Mouse (Mus musculus) MEL (cell line): ENCODE data around the gene Ncbp1. TPM values are rescaled to one million over a fixed set of nuclear protein-coding genes. Genes with fewer than 3 reads are reported as not detected.
A peak's percentile ranks its signal among the peaks of the same experiment; 100 is the strongest.

Source experiments
- DNase-seq: peaks from one replicate; pipeline ENCODE4 v3.0.0; 2011; ENCODE audit warnings: low read depth, low spot score
- H3K27ac ChIP-seq: 2 replicates; pipeline ENCODE4 v1.5.1; 2012; ENCODE audit warnings: low read depth, mild to moderate bottlenecking, control low read depth, low read length, moderate library complexity; ENCODE audit not compliant: control insufficient read depth
- H3K27me3 ChIP-seq, 2 experiments: fragments of 150-350 bp in 1 of 2; sonication (generic) in 1 of 2; 2 replicates each; pipeline ENCODE4 v1.6.1; 2012; ENCODE audit warnings: low read length in 2 of 2, mild to moderate bottlenecking in 2 of 2, improper control_type of control experiment in 1 of 2, moderate library complexity in 1 of 2; ENCODE audit not compliant: insufficient read depth in 2 of 2, control insufficient read depth in 1 of 2
- H3K36me3 ChIP-seq, 2 experiments: 2 replicates each; pipeline ENCODE4 v1.6.1; 2012 to 2014; ENCODE audit warnings: low read length in 2 of 2, improper control_type of control experiment in 1 of 2, inconsistent platforms in 1 of 2, mild to moderate bottlenecking in 1 of 2; ENCODE audit not compliant: insufficient read depth in 2 of 2, control insufficient read depth in 1 of 2
- H3K4me1 ChIP-seq, 2 experiments: fragments of 150-350 bp in 1 of 2; sonication (generic) in 1 of 2; 2 replicates each; pipeline ENCODE4 v1.6.1; 2012; ENCODE audit warnings: low read length in 2 of 2, improper control_type of control experiment in 1 of 2, mild to moderate bottlenecking in 1 of 2; ENCODE audit not compliant: insufficient read depth in 2 of 2, control insufficient read depth in 1 of 2
- H3K4me3 ChIP-seq, 2 experiments: fragments of 150-350 bp in 1 of 2; sonication (generic) in 1 of 2; 2 replicates each; pipeline ENCODE4 v1.5.1; 2012; ENCODE audit warnings: low read depth in 2 of 2, low read length in 2 of 2, mild to moderate bottlenecking in 2 of 2, moderate library complexity in 2 of 2, control low read depth in 1 of 2, improper control_type of control experiment in 1 of 2; ENCODE audit not compliant: control insufficient read depth in 1 of 2, insufficient read depth in 1 of 2
- H3K79me2 ChIP-seq: 2 replicates; pipeline ENCODE4 v1.6.1; 2012; ENCODE audit warnings: mild to moderate bottlenecking, low read length, moderate library complexity; ENCODE audit not compliant: control insufficient read depth, poor library complexity, insufficient read depth
- H3K9ac ChIP-seq: 2 replicates; pipeline ENCODE4 v1.6.1; 2012; ENCODE audit warnings: low read depth, mild to moderate bottlenecking, control low read depth, low read length, moderate library complexity; ENCODE audit not compliant: control insufficient read depth, poor library complexity, severe bottlenecking
- H3K9me3 ChIP-seq: fragments of 150-350 bp; sonication (generic); replicated peaks from 2 replicates; pipeline ENCODE4 v1.6.1; 2012; ENCODE audit warnings: mild to moderate bottlenecking, low read length, improper control_type of control experiment, moderate library complexity; ENCODE audit not compliant: insufficient read depth
- CHD2 ChIP-seq: IDR thresholded peaks from 2 replicates; pipeline ENCODE4 v1.6.1; 2011; ENCODE audit warnings: low read length, improper control_type of control experiment
- E2F4 ChIP-seq: IDR thresholded peaks from 2 replicates; pipeline ENCODE4 v1.6.1; 2011; ENCODE audit warnings: low read depth, low read length, improper control_type of control experiment, borderline replicate concordance
- ELF1 ChIP-seq: IDR thresholded peaks from 2 replicates; pipeline ENCODE4 v1.6.1; 2014; ENCODE audit warnings: low read depth, mild to moderate bottlenecking, inconsistent platforms, low read length, improper control_type of control experiment, moderate library complexity
- GABPA ChIP-seq: IDR thresholded peaks from 2 replicates; pipeline ENCODE4 v1.6.1; 2012; ENCODE audit warnings: low read depth, mild to moderate bottlenecking, inconsistent platforms, low read length, improper control_type of control experiment, moderate library complexity
- JUND ChIP-seq: IDR thresholded peaks from 2 replicates; pipeline ENCODE4 v1.6.1; 2011; ENCODE audit warnings: low read depth, mild to moderate bottlenecking, improper control_type of control experiment, low read length
- KAT2A ChIP-seq: conservative IDR thresholded peaks from 2 replicates; pipeline ENCODE4 v1.6.1; 2012; ENCODE audit warnings: low read depth, low read length, improper control_type of control experiment, inconsistent platforms
- MAFK ChIP-seq: IDR thresholded peaks from 2 replicates; pipeline ENCODE4 v1.6.1; 2011; ENCODE audit warnings: low read depth, mild to moderate bottlenecking, low read length, improper control_type of control experiment, borderline replicate concordance
- MAX ChIP-seq: IDR thresholded peaks from 2 replicates; pipeline ENCODE4 v1.6.1; 2011; ENCODE audit warnings: low read length, improper control_type of control experiment
- MXI1 ChIP-seq: IDR thresholded peaks from 2 replicates; pipeline ENCODE4 v1.6.1; 2011; ENCODE audit warnings: mild to moderate bottlenecking, low read depth, low read length, improper control_type of control experiment
- MYB ChIP-seq: IDR thresholded peaks from 2 replicates; pipeline ENCODE4 v1.6.1; 2011; ENCODE audit warnings: mild to moderate bottlenecking, low read depth, low read length, improper control_type of control experiment
- MYC ChIP-seq: IDR thresholded peaks from 2 replicates; pipeline ENCODE4 v1.6.1; 2011; ENCODE audit warnings: low read depth, mild to moderate bottlenecking, low read length, improper control_type of control experiment, moderate library complexity
- POLR2AphosphoS5 ChIP-seq: IDR thresholded peaks from 2 replicates; pipeline ENCODE4 v1.6.1; 2012; ENCODE audit warnings: low read depth, borderline replicate concordance, mild to moderate bottlenecking, inconsistent platforms, low read length, moderate library complexity, mixed read lengths
- SIN3A ChIP-seq: IDR thresholded peaks from 2 replicates; pipeline ENCODE4 v1.6.1; 2012; ENCODE audit warnings: low read length, improper control_type of control experiment, inconsistent platforms
- USF1 ChIP-seq: IDR thresholded peaks from 2 replicates; pipeline ENCODE4 v1.6.1; 2014; ENCODE audit warnings: low read depth, mild to moderate bottlenecking, inconsistent platforms, low read length, improper control_type of control experiment, moderate library complexity
- USF2 ChIP-seq, 2 experiments: IDR thresholded peaks; 2 replicates each; pipeline ENCODE4 v1.6.1; 2011 to 2012; ENCODE audit warnings: improper control_type of control experiment in 2 of 2, low read length in 2 of 2, borderline replicate concordance in 1 of 2, inconsistent platforms in 1 of 2, low read depth in 1 of 2, mild to moderate bottlenecking in 1 of 2; ENCODE audit not compliant: insufficient read depth in 1 of 2
- ZMIZ1 ChIP-seq: IDR thresholded peaks from 2 replicates; pipeline ENCODE4 v1.6.1; 2012; ENCODE audit warnings: low read depth, mild to moderate bottlenecking, inconsistent platforms, low read length, improper control_type of control experiment, moderate library complexity
- polyA plus RNA-seq, 2 experiments: library from polyadenylated mRNA; stranded (reverse) in 1 of 2; unstranded in 1 of 2; fragments of >175 nt in 1 of 2; fragments of >200 nt in 1 of 2; gene quantifications; 2 replicates each; pipeline versions ENCODE4 v1.2.1 to v1.2.4; 2012; ENCODE audit warnings: low replicate concordance in 2 of 2, low read depth in 1 of 2; ENCODE audit not compliant: insufficient read length in 2 of 2, insufficient read depth in 1 of 2, missing spikeins in 1 of 2
- total RNA-seq: library from RNA; depleted of rRNA; stranded (reverse); fragments of 300-350 nt; gene quantifications from 2 replicates; pipeline ENCODE4 v1.2.3, GENCODE M21; 2012

Ncbp1 gene
- total and polyA plus RNA-seq, 3 experiments: 86.6 to 106 TPM; not detected in 1

DNA sequence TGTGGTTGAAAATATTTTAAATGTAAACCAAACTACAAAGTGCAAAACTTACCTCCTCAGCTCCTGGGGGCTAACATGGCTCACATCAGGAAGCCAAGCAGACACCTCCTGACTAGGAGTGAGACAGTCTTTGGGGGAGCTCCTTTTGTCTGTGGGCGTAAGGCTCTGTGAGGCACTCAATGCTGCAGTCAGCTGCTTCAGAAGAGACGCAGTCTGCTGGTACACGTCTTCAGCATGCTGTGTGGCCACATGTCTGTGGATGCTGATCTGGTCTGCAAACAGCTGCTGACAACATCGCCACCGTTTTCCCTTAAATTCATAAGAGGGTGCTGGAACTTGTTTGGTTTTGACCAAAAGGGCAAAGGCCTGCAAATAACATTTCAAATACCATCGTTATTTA, 6.6 kb upstream of the Ncbp1 start:
- Histone ChIP-seq H3K27ac (no peak overlapping the region), H3K79me2 (peaks cover 4% of the 10 kb centered on the region), H3K27me3 (no peaks in the 10 kb centered on the region), H3K9ac (no peak overlapping the region), H3K4me1 (no peaks in the 10 kb centered on the region), H3K4me3 (no peak overlapping the region), H3K9me3 (no peaks in the 10 kb centered on the region), H3K36me3 (peaks cover 0 to 1% of the 10 kb centered on the region in 2 experiments; a peak in 2 of 4 replicates)
- no peak for DNase-seq
- TF ChIP-seq USF1 (no peak), ZMIZ1 (no peak), USF2 (IDR thresholded peaks at IDR 0.05; ENCODE audit: borderline replicate concordance in 1 of 2, insufficient read depth in 1 of 2, low read depth in 1 of 2, low read length in 2 of 2) (no peak), E2F4 (no peak), POLR2AphosphoS5 (no peak), JUND (no peak), MAFK (no peak), MYB (no peak), SIN3A (no peak), GABPA (no peak)

DNA sequence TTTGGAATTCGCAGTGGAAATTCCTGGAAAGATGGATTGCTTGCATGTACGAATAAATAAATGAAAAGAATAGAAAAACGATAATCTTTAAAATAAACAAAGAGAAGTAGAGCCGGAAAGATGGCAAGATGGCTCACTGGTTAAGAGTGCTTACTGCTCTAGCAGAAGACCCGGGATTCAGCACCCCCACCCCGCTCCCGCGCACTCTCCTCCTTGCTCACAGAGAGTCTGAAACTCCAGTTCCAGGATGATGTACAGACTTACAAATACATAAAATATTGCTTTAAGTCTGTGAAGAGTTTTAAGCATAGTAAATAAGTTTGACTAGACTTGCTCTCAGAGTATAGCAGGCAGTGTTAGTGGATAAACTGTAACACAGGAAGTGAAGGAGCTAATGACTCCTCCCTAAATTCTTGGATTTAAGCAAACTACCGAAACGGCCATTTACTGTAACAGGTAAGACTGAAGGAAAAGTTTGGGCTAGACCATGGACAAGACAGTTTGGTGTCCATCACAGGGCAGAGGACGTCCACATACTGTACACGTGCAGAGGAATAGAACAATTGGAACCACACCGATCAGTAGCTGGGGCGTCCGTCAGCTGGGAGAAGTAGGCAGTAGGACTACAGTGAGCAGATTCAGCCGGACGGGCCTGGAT, 655 bp upstream of the Ncbp1 start:
- peaks cover 0 to 25% of the 10 kb centered on the region in 2 experiments; a peak in 3 of 4 replicates for H3K36me3 ChIP-seq
- H3K4me1 ChIP-seq: peaks cover 5 to 16% of the 10 kb centered on the region in 2 experiments; a peak in 3 of 4 replicates
- H3K9ac ChIP-seq: peak overlapping the region; percentile 95
- H3K79me2 ChIP-seq: peaks cover 54% of the 10 kb centered on the region
- peak; percentile 79 for DNase-seq
- H3K27me3 ChIP-seq: no peaks in the 10 kb centered on the region
- H3K4me3 ChIP-seq: peak overlapping the region; percentile 83 to 99
- TF ChIP-seq MXI1: peak; percentile 89
- 0 out of 2 replicates have a peak, but pooled peaks have one; percentile 36 for TF ChIP-seq ELF1
- TF ChIP-seq CHD2: no peak
- peak; percentile 83 for TF ChIP-seq MYC
- TF ChIP-seq KAT2A: no peak
- peak; percentile 37 for TF ChIP-seq MAX
- TF ChIP-seq GABPA: no peak
- H3K27ac ChIP-seq: peak overlapping the region; percentile 42
- H3K9me3 ChIP-seq: no peaks in the 10 kb centered on the region
